29 mouse cellular contexts compared by ENCODE assay signal in genomic region chr9:61533237-61533636, GRCm38 (mm10).
DNase-seq lines count a peak whose midpoint lies in the region; ATAC-seq lines count a peak whose summit lies in the region.
"Had no signal": no experiment of that assay in that cellular context is flagged by ENCODE, and none has a peak within 500 bp of the region (broad histone marks: within the 10 kb centered on the region; RNA-seq: fewer than 3 reads in every experiment).

No protein-coding gene starts in this region.

- DNase-seq in heart, adult 11 months, result peak; percentile 91
- peak; percentile 13 to 30 for DNase-seq in heart, postnatal 14 days
- DNase-seq in heart, adult 9 months (ENCODE audit: low spot score in 2 of 2), result no peak
- DNase-seq in midbrain, embryonic 10.5 days (ENCODE audit: low spot score), result no peak
- DNase-seq in skeletal muscle tissue, adult 2 months (ENCODE audit: low read depth, low spot score), result peak; percentile 19
- no peak for DNase-seq in testis, postnatal 10 days (ENCODE audit: low spot score)
- DNase-seq: adrenal gland, postnatal 10 days; adrenal gland, postnatal 36 days; B cell, adult 2 months; cerebellum, adult 18-20 months; cerebellum, adult 9-10 months; cerebellum, postnatal 14 days; forebrain, postnatal 0 days; gastrocnemius, postnatal 14 days; heart, postnatal 36 days; kidney, adult 11 months had no signal

- no peak overlapping the region for H3K4me2 ChIP-seq in heart, embryonic 12.5 days
- no peak overlapping the region for H3K4me2 ChIP-seq in midbrain, embryonic 15.5 days
- H3K4me2 ChIP-seq: embryonic facial prominence, embryonic 12.5 days; embryonic facial prominence, embryonic 15.5 days; heart, embryonic 15.5 days; hindbrain, embryonic 12.5 days; hindbrain, embryonic 15.5 days; intestine, embryonic 15.5 days had no signal

- H3K27ac ChIP-seq in heart, embryonic 12.5 days (ENCODE audit: poor library complexity, severe bottlenecking), result no peak overlapping the region
- H3K27ac ChIP-seq in midbrain, embryonic 10.5 days (replicated peaks), result peak overlapping the region; percentile 85; the same call in 1 of the 2 replicates
- no peak overlapping the region for H3K27ac ChIP-seq in midbrain, embryonic 15.5 days
- H3K27ac ChIP-seq: embryonic facial prominence, embryonic 12.5 days; embryonic facial prominence, embryonic 15.5 days; heart, embryonic 10.5 days; heart, embryonic 15.5 days; hindbrain, embryonic 12.5 days; hindbrain, embryonic 15.5 days; intestine, embryonic 15.5 days had no signal

- no peak overlapping the region for H3K9ac ChIP-seq in heart, embryonic 12.5 days
- H3K9ac ChIP-seq in midbrain, embryonic 15.5 days, result no peak overlapping the region
- H3K9ac ChIP-seq: embryonic facial prominence, embryonic 12.5 days; embryonic facial prominence, embryonic 15.5 days; forebrain, postnatal 0 days; heart, embryonic 15.5 days; hindbrain, embryonic 12.5 days; hindbrain, embryonic 15.5 days; intestine, embryonic 15.5 days had no signal

- H3K4me3 ChIP-seq in heart, embryonic 12.5 days, result no peak overlapping the region
- H3K4me3 ChIP-seq in midbrain, embryonic 10.5 days, result no peak overlapping the region
- H3K4me3 ChIP-seq in midbrain, embryonic 15.5 days, result no peak overlapping the region
- H3K4me3 ChIP-seq: embryonic facial prominence, embryonic 12.5 days; embryonic facial prominence, embryonic 15.5 days; heart, embryonic 10.5 days; heart, embryonic 15.5 days; hindbrain, embryonic 12.5 days; hindbrain, embryonic 15.5 days; intestine, embryonic 15.5 days had no signal

- intact Hi-C loops in heart, postnatal 14 days (cut with DNase I), result no loop called here

- H3K36me3 ChIP-seq in heart, embryonic 12.5 days, result no peaks in the 10 kb centered on the region
- no peaks in the 10 kb centered on the region for H3K36me3 ChIP-seq in midbrain, embryonic 10.5 days
- H3K36me3 ChIP-seq in midbrain, embryonic 15.5 days (replicated peaks), result no peaks in the 10 kb centered on the region
- H3K36me3 ChIP-seq: embryonic facial prominence, embryonic 12.5 days; embryonic facial prominence, embryonic 15.5 days; G1E; heart, embryonic 10.5 days; heart, embryonic 15.5 days; hindbrain, embryonic 12.5 days; hindbrain, embryonic 15.5 days; intestine, embryonic 15.5 days had no signal

- peaks cover 20% of the 10 kb centered on the region for H3K27me3 ChIP-seq in heart, embryonic 12.5 days (replicated peaks)
- no peaks in the 10 kb centered on the region for H3K27me3 ChIP-seq in midbrain, embryonic 10.5 days (ENCODE audit: low read depth, poor library complexity, severe bottlenecking)
- H3K27me3 ChIP-seq in midbrain, embryonic 15.5 days (replicated peaks), result 0 out of 2 replicates have a peak, but pooled peaks cover 3% of the 10 kb centered on the region
- H3K27me3 ChIP-seq: CH12.LX; embryonic facial prominence, embryonic 12.5 days; embryonic facial prominence, embryonic 15.5 days; hindbrain, embryonic 15.5 days; intestine, embryonic 15.5 days; Patski had no signal

- H3K9me3 ChIP-seq in heart, embryonic 12.5 days (replicated peaks), result no peaks in the 10 kb centered on the region
- H3K9me3 ChIP-seq in midbrain, embryonic 10.5 days (replicated peaks), result no peaks in the 10 kb centered on the region
- H3K9me3 ChIP-seq in midbrain, embryonic 15.5 days, result no peaks in the 10 kb centered on the region
- H3K9me3 ChIP-seq: embryonic facial prominence, embryonic 12.5 days; embryonic facial prominence, embryonic 15.5 days; G1E; heart, embryonic 10.5 days; heart, embryonic 15.5 days; hindbrain, embryonic 12.5 days; hindbrain, embryonic 15.5 days; intestine, embryonic 15.5 days had no signal

- WGBS in heart, embryonic 12.5 days, result 70% methylated on average over 9 of the region's 9 CpGs
- 88% methylated on average over 9 of the region's 9 CpGs for WGBS in midbrain, embryonic 10.5 days
- WGBS in midbrain, embryonic 15.5 days, result 86% methylated on average over 9 of the region's 9 CpGs

- ATAC-seq in heart, embryonic 12.5 days (ENCODE audit: insufficient number of reproducible peaks, low FRiP score), result no peak
- ATAC-seq in midbrain, embryonic 15.5 days (replicated peaks), result no peak
- ATAC-seq: forebrain, embryonic 14.5 days; forebrain, postnatal 0 days; intestine, embryonic 15.5 days; Patski had no signal

- peaks cover 7% of the 10 kb centered on the region for H3K4me1 ChIP-seq in heart, embryonic 12.5 days (replicated peaks)
- H3K4me1 ChIP-seq in midbrain, embryonic 10.5 days, result peaks cover 67% of the 10 kb centered on the region
- peaks cover 33% of the 10 kb centered on the region for H3K4me1 ChIP-seq in midbrain, embryonic 15.5 days
- H3K4me1 ChIP-seq: embryonic facial prominence, embryonic 15.5 days; heart, embryonic 15.5 days had no signal

Comparison
In these comparisons a context has a peak if more than half of its experiments do, and no peak if none do; other contexts are left out.
1. DNase-seq: peak in heart, adult 11 months (single experiment), heart, postnatal 14 days (2 of 2) and skeletal muscle tissue, adult 2 months (single experiment); none in heart, adult 9 months (0 of 2), midbrain, embryonic 10.5 days (single experiment) and testis, postnatal 10 days (single experiment).